Mouse (Mus musculus): ENCODE measurements around the gene Ddhd1. TPM values are rescaled to one million over a fixed set of nuclear protein-coding genes. Genes with fewer than 3 reads are reported as not detected.
"Not testable (repeated sequence)": the region's sequence is repeated elsewhere in the genome, so short reads cannot be mapped to it uniquely, and the experiment has no call there.

Ddhd1 gene
- polyA plus RNA-seq, 1 experiment from 2014 or later: 5.4 TPM

DNA sequence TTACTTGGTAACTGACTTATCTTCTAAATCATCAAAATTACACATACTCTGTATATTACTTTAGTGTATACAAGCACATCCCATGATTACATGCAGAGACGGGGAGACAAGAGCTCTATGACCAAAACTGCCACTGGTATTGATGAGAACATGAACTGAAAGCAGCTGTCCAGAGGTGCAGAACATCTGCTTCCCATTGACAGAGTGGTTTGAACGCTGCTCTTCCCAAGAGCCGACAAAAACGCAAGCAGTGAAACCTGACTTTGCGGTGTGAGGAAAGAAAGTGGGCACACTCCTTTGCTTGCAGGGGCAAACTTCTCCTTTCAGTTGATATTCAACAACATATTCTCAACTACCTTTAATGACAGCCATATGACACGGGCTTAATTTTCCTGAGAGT, 64.7 kb downstream of the Ddhd1 start:
- Histone ChIP-seq H3K36me3 (ENCODE audit: insufficient read depth, low read length) (no peaks in the 10 kb centered on the region), H3K4me2 (ENCODE audit: low read length) (no peak overlapping the region), H3K9me3 (replicated peaks; ENCODE audit: low read length) (no peaks in the 10 kb centered on the region), H3K9ac (ENCODE audit: low read depth, low read length) (no peak overlapping the region), H3K27me3 (ENCODE audit: insufficient read depth, low read length) (no peaks in the 10 kb centered on the region), H3K4me3 (replicated peaks; ENCODE audit: low read depth, low read length) (no peak overlapping the region), H3K4me1 (replicated peaks; ENCODE audit: insufficient read depth, low read length) (no peaks in the 10 kb centered on the region), H3K27ac (no peak overlapping the region)
- TF ChIP-seq CTCF (IDR thresholded peaks at IDR 0.05; ENCODE audit: low read depth): no peak
- no peak for ATAC-seq (replicated peaks; ENCODE audit: low FRiP score, low read depth)
- no peak for DNase-seq (ENCODE audit: low spot score)
- 90% methylated on average over 6 of the region's 6 CpGs for WGBS

DNA sequence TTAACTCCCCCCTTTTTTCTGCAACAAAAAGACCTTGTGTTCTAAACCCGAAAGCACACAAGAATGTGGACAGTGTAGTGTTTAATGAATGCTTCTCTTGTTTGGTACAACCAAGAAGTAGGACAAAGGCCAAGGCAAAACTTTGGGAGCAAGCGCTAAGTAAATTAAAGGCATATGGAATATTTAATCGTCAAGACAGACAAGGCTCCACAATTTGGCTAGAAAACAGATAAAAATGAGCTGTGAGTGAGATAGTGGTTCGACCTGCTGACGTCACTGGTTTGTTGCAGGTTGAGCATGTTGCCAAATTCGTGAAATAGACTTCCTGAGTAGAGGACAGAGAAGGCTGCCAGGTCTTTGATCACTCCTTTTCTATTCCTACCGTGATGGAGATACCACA, 69.5 kb downstream of the Ddhd1 start:
- 73% methylated on average over 7 of the region's 7 CpGs for WGBS
- no peak overlapping the region for H3K27ac ChIP-seq
- no peak for TF ChIP-seq CTCF (IDR thresholded peaks at IDR 0.05; ENCODE audit: low read depth)
- no peaks in the 10 kb centered on the region for H3K27me3 ChIP-seq (ENCODE audit: insufficient read depth, low read length)
- H3K36me3 ChIP-seq (ENCODE audit: insufficient read depth, low read length): no peaks in the 10 kb centered on the region
- no peaks in the 10 kb centered on the region for H3K4me1 ChIP-seq (replicated peaks; ENCODE audit: insufficient read depth, low read length)
- no peak overlapping the region for H3K4me3 ChIP-seq (replicated peaks; ENCODE audit: low read depth, low read length)
- H3K9ac ChIP-seq (ENCODE audit: low read depth, low read length): no peak overlapping the region
- no peak overlapping the region for H3K4me2 ChIP-seq (ENCODE audit: low read length)
- ATAC-seq (replicated peaks; ENCODE audit: low FRiP score, low read depth): no peak
- no peaks in the 10 kb centered on the region for H3K9me3 ChIP-seq (replicated peaks; ENCODE audit: low read length)
- DNase-seq (ENCODE audit: low spot score): peak; percentile 1

DNA sequence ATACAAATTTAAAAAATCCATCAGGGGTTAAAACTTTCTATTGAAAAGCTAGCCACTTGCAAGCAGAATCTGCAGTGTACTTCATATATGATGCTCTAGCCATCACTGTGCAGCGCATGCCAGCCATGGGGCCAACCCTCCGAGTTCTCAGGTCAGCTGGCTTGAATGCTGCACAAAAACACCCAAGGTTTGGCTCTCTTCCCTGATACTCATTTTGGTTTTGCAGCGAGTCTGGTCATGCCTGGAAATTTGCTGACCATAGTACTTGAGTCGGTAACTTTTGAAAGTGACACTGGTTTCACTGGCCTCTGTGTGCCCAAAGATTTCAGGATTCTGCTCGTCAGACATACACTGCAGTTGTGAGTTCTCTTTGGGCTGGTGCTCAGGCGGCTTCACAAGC, 70.4 kb downstream of the Ddhd1 start:
- Histone ChIP-seq H3K9me3 (replicated peaks; ENCODE audit: low read length) (no peaks in the 10 kb centered on the region), H3K27ac (no peak overlapping the region), H3K27me3 (ENCODE audit: insufficient read depth, low read length) (no peaks in the 10 kb centered on the region), H3K36me3 (ENCODE audit: insufficient read depth, low read length) (no peaks in the 10 kb centered on the region), H3K4me2 (ENCODE audit: low read length) (no peak overlapping the region), H3K4me1 (replicated peaks; ENCODE audit: insufficient read depth, low read length) (no peaks in the 10 kb centered on the region), H3K9ac (ENCODE audit: low read depth, low read length) (no peak overlapping the region), H3K4me3 (replicated peaks; ENCODE audit: low read depth, low read length) (no peak overlapping the region)
- no peak for DNase-seq (ENCODE audit: low spot score)
- no peak for TF ChIP-seq CTCF (IDR thresholded peaks at IDR 0.05; ENCODE audit: low read depth)
- no peak for ATAC-seq (replicated peaks; ENCODE audit: low FRiP score, low read depth)
- WGBS: 82% methylated on average over 6 of the region's 6 CpGs

DNA sequence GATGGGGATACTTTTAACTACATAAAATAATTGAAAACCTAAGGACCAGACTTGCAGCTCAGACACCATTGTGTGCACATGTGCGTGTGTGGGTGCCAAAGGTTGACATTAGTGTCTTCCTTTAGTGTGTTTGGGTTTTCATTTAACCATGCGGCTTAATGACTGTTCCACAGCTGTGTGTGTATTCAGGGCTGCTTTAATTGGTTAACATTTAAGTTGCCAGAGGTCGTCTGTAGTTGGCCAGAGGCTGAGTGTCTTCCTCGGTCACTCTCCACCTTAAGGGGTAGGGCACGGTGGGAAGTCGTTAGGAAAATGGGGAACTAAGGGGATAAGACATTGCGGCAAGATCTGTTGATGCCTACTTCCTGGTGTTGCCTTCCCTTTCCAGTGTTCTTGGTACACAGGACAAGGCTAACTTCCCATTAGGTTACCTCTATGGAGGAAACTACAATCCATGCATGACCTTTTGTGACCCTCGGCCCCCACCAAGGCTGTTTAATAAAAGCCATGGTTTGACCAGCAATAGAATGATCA, 74.4 kb downstream of the Ddhd1 start:
- H3K4me3 ChIP-seq (replicated peaks; ENCODE audit: low read depth, low read length): no peak overlapping the region
- WGBS: 62% methylated on average over 8 of the region's 8 CpGs
- H3K36me3 ChIP-seq (ENCODE audit: insufficient read depth, low read length): no peaks in the 10 kb centered on the region
- no peaks in the 10 kb centered on the region for H3K27me3 ChIP-seq (ENCODE audit: insufficient read depth, low read length)
- DNase-seq (ENCODE audit: low spot score): no peak
- no peak overlapping the region for H3K27ac ChIP-seq
- no peak for TF ChIP-seq CTCF (IDR thresholded peaks at IDR 0.05; ENCODE audit: low read depth)
- H3K9me3 ChIP-seq (replicated peaks; ENCODE audit: low read length): no peaks in the 10 kb centered on the region
- no peak overlapping the region for H3K4me2 ChIP-seq (ENCODE audit: low read length)
- H3K4me1 ChIP-seq (replicated peaks; ENCODE audit: insufficient read depth, low read length): no peaks in the 10 kb centered on the region
- H3K9ac ChIP-seq (ENCODE audit: low read depth, low read length): no peak overlapping the region
- no peak; the same call in 1 of the 2 replicates for ATAC-seq (replicated peaks; ENCODE audit: low FRiP score, low read depth)

DNA sequence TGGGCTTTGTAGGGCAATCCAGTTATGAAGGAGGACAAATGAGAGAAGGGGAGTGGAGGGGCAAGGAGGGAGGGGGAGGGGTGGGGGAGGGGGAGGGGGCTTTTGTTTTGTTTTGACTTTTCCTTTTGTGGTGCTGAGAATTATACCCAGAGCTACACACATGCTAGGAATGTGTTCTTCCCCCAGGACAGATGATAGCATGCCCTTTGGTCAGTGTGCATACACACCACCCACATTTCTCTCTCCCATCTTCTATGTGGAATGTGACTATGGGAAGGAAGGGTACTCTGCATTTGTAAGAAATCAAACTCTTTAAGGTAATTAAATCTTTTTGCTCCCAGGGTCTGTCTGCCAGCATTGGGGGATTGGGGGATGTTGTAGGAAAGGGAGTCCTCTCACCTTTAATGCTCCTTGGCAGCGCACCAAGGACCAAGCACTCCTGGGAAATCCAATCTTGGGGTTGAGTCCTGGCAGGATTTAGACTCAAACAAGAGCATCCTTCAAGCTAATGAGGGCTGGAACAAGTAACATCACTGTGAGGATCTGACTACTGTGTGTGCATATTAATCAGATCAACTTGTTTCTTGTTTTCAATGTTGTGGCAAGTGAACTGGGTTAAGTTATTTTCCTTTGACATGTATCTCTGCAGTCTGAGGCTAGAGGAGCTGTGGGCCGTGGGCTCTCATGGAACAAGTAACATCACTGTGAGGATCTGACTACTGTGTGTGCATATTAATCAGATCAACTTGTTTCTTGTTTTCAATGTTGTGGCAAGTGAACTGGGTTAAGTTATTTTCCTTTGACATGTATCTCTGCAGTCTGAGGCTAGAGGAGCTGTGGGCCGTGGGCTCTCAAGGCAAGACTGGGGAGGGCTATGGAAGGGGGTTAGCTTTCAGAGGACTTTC, 76.8 kb downstream of the Ddhd1 start:
- H3K4me3 ChIP-seq (replicated peaks; ENCODE audit: low read depth, low read length); H3K27me3 ChIP-seq (ENCODE audit: insufficient read depth, low read length); H3K9ac ChIP-seq (ENCODE audit: low read depth, low read length); H3K36me3 ChIP-seq (ENCODE audit: insufficient read depth, low read length); DNase-seq (ENCODE audit: low spot score); H3K4me1 ChIP-seq (replicated peaks; ENCODE audit: insufficient read depth, low read length); ATAC-seq (replicated peaks; ENCODE audit: low FRiP score, low read depth); H3K9me3 ChIP-seq (replicated peaks; ENCODE audit: low read length); H3K4me2 ChIP-seq (ENCODE audit: low read length); H3K27ac ChIP-seq: not testable (repeated sequence)
- 86% methylated on average over 3 of the region's 3 CpGs for WGBS

DNA sequence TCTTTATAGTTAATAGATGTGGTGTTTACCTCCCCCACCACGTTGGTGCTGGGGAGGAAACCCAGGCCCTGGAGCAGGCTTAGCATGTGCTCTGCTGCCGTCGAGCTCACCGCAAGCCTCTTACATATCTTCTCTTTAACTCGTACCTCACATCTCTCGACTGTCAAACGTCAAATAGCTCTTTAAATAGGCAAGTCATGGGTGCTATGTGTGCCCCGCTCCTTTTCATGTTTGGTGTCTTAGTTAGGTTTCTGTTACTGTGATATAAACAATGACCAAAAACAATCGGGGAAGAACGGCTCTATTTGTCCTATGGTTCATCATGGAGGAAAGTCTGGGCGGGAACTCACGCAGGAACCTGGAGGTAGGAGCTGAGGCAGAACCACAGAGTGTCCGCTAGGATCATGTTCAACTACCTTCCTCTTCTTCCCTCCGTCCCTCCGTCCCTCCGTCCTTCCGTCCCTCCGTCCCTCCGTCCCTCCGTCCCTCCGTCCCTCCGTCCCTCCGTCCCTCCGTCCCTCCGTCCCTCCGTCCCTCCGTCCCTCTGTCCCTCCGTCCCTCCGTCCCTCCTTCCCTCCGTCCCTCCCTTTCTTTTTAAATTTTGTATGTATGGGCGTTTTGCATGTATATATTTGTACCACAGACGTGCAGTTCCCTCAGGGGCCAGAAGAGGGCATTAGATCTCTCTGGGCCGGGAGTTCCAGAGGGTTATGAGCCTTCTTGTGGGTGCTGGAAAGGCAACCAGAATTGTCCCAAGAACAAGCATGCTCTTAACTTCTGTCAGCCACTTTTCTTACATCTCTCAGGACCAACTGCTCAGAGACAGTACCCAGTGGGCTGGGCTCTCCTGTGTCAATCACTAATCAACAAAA, 91.6 kb downstream of the Ddhd1 start:
- H3K27me3 ChIP-seq (ENCODE audit: insufficient read depth, low read length): no peaks in the 10 kb centered on the region
- DNase-seq (ENCODE audit: low spot score): peak; percentile 86
- H3K4me1 ChIP-seq (replicated peaks; ENCODE audit: insufficient read depth, low read length): peaks cover 5% of the 10 kb centered on the region; the same call in 1 of the 2 replicates
- H3K9me3 ChIP-seq (replicated peaks; ENCODE audit: low read length): no peaks in the 10 kb centered on the region
- H3K4me3 ChIP-seq (replicated peaks; ENCODE audit: low read depth, low read length): peak overlapping the region; percentile 35
- H3K4me2 ChIP-seq (ENCODE audit: low read length): peak overlapping the region; percentile 61
- no peak overlapping the region for H3K9ac ChIP-seq (ENCODE audit: low read depth, low read length)
- H3K36me3 ChIP-seq (ENCODE audit: insufficient read depth, low read length): no peaks in the 10 kb centered on the region
- peak; percentile 88 for TF ChIP-seq CTCF (IDR thresholded peaks at IDR 0.05; ENCODE audit: low read depth)
- 24% methylated on average over 28 of the region's 33 CpGs for WGBS
- no peak for ATAC-seq (replicated peaks; ENCODE audit: low FRiP score, low read depth)
- H3K27ac ChIP-seq: peak overlapping the region; percentile 42; the same call in 1 of the 2 replicates
